Mouse (Mus musculus) brain, embryonic 14.5 days (tissue): ENCODE measurements around the gene Thra.

ENCODE experiments used
- CTCF ChIP-seq: fragments of 200-500 bp; IDR thresholded peaks from 2 replicates; pipeline ENCODE4 v1.5.1; 2012; ENCODE audit warnings: inconsistent platforms, mild to moderate bottlenecking, moderate library complexity, borderline replicate concordance; ENCODE audit not compliant: insufficient read depth, insufficient read length; ENCODE audit errors: extremely low read depth
- POLR2A ChIP-seq: fragments of 200-500 bp; IDR thresholded peaks from 2 replicates; pipeline ENCODE4 v1.6.1; 2012; ENCODE audit warnings: mild to moderate bottlenecking, inconsistent platforms, borderline replicate concordance; ENCODE audit not compliant: poor library complexity, insufficient read depth, insufficient read length, severe bottlenecking; ENCODE audit errors: extremely low read depth

DNA sequence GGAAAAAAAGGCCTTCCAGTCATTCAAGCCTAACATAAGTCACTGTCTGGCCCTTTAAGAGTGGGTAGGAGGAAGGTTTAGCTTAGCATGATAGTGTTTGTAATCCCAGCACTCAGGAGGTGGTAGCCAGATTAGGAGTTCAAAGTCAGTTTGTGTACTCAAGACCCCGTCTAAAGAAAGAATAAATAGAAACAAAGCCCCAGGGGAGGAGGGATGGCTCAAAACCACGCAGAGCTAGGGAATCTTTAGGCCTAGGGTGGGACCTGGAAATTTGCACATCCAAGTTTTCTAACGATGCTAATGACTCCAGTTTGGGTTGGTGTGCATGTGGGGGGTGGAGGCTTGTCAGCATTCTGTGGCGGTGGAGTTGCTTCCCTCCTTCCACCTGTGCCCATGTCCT is 51.6 kb downstream of the Thra start:
- TF ChIP-seq CTCF: no peak
- TF ChIP-seq POLR2A: no peak
